Mouse (Mus musculus) cerebellum, adult 2 months (tissue): ENCODE measurements around the gene Cacna2d4. TPM values are rescaled to one million over a fixed set of nuclear protein-coding genes. Genes with fewer than 3 reads are reported as not detected.

Source experiments
- DNase-seq, 2 experiments: peaks; one replicate each; pipeline ENCODE4 v3.0.0; 2021
- H3K27ac ChIP-seq: fragments of 200-500 bp; 2 replicates; pipeline ENCODE4 v1.5.1; 2012; ENCODE audit warnings: low read length, control low read depth, inconsistent platforms; ENCODE audit not compliant: insufficient read depth
- H3K27me3 ChIP-seq: fragments of 200-500 bp; 2 replicates; pipeline ENCODE4 v1.6.1; 2012; ENCODE audit warnings: inconsistent platforms, mild to moderate bottlenecking, low read length, moderate library complexity; ENCODE audit not compliant: control insufficient read depth, insufficient read depth
- H3K4me1 ChIP-seq: fragments of 200-500 bp; 2 replicates; pipeline ENCODE4 v1.6.1; 2011; ENCODE audit warnings: low read length; ENCODE audit not compliant: control insufficient read depth, insufficient read depth
- H3K4me3 ChIP-seq: fragments of 200-500 bp; replicated peaks from 2 replicates; pipeline ENCODE3; 2011; ENCODE audit warnings: mild to moderate bottlenecking, low read depth, low read length, control low read depth; ENCODE audit not compliant: insufficient read depth
- CTCF ChIP-seq: fragments of 200-500 bp; IDR thresholded peaks from 2 replicates; pipeline ENCODE4 v1.5.1; 2011; ENCODE audit warnings: low read depth, mild to moderate bottlenecking, control low read depth, low read length, moderate library complexity, borderline replicate concordance; ENCODE audit not compliant: insufficient read depth
- POLR2A ChIP-seq: fragments of 200-500 bp; IDR thresholded peaks from 2 replicates; pipeline ENCODE4 v1.6.1; 2011; ENCODE audit warnings: low read length, control low read depth, borderline replicate concordance; ENCODE audit not compliant: insufficient read depth
- WGBS: fragments of 180-500 bp; shearing (Covaris S2); methylation state at CpG from one replicate; pipeline ENCODE4 v1.1.7; 2018; 5-methylcytosine and 5-hydroxymethylcytosine counted together
- polyA plus RNA-seq: library from polyadenylated mRNA; depleted of rRNA; stranded (reverse); fragments of >200 nt; gene quantifications from 2 replicates; pipeline ENCODE4 v1.2.3, GENCODE M21; 2012

Gene Cacna2d4
- polyA plus RNA-seq, 1 experiment: 3.2 TPM

DNA sequence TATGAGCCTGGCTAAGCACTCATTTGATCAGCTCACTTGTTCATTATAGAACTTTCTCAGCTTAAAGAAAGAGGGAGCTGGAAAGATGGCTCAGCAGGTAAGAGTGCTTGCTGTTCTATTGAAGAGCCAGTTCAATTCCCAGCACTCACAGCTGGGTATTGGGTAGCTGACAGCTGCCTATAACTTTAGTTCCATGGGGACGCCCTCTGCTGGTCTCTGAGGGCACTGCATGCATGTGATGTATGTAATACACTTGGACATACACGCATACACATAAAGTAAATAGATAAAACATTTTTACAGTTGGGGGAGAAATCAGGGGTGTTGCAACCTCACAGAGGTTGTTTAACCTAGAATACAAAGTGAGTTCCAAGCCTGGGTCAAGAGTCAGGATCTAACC is 83.0 kb downstream of the Cacna2d4 start:
- TF ChIP-seq CTCF: no peak; the same call in 1 of the 2 replicates
- TF ChIP-seq POLR2A: no peak
- WGBS: 88% methylated on average over 2 of the region's 2 CpGs
- no peak for DNase-seq
- Histone ChIP-seq H3K4me3 (no peak overlapping the region), H3K27me3 (no peaks in the 10 kb centered on the region), H3K27ac (no peak overlapping the region), H3K4me1 (peaks cover 7% of the 10 kb centered on the region)

DNA sequence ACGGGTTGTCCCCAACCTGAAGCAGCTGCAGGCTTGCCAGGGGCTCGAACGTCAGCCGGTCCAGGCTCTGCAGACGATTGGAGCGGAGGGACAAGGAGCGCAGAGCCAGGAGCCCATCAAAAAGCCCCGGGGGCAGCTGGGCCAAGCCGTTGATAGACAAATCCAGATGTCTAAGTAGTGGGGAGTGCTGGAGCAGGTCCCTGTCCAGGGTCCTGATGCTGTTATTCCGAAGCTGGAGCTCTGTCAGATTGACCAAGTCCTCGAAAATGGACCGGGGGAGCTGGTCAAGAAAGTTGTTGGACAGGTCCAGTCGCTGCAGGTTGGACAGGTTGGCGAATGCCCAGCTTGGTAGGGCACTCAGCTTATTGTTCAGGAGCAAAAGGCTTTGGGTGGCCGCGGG is 84.2 kb downstream of the Cacna2d4 start:
- Histone ChIP-seq H3K4me3 (no peak overlapping the region), H3K27me3 (no peaks in the 10 kb centered on the region), H3K4me1 (peaks cover 2% of the 10 kb centered on the region; the same call in 1 of the 2 replicates), H3K27ac (no peak overlapping the region)
- TF ChIP-seq POLR2A (no peak), CTCF (no peak)
- WGBS: 65% methylated on average over 16 of the region's 16 CpGs
- DNase-seq: no peak

DNA sequence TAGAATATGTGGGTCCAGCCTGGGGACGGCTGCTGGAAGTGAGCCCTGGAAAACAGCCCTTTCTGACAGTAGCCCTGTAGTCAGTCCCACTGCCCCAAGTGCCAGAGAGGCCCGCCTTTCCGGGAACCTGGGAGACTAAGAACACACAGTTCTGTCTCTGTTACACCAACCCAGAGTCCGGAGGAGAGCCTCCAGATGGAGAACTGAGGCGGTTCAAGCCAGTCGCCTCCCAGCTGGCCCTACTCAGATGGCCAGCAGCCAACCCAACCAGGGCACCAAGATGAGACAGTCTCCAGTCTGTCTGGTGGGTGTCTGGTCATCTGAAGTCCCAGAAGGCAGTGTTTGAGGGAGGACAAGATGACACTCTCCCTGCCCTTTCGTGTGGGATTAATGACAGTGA is 85.4 kb downstream of the Cacna2d4 start:
- no peak overlapping the region for H3K4me3 ChIP-seq
- 40% methylated on average over 7 of the region's 7 CpGs for WGBS
- TF ChIP-seq POLR2A: no peak
- no peak for TF ChIP-seq CTCF
- no peak for DNase-seq
- H3K27ac ChIP-seq: no peak overlapping the region
- peaks cover 10% of the 10 kb centered on the region for H3K4me1 ChIP-seq
- H3K27me3 ChIP-seq: no peaks in the 10 kb centered on the region

DNA sequence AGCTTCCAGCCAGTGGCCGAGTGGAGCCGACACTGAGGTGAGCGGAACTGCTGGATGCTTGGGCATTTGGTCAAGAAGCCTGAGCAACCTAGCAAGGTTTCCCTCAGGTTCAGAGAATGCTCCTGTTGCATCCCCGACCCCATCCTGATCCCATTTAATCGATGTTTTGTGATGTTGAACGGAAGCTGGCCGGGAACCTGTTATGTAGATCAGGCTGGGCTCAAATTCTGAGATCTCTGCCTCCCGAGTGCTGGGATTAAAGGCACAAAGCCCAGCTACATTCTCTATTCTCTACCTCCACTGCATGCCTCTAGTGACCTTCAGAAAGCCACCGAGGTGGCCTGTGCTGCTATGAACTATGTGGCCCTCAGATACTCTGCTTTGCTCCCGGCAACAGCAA is 88.5 kb downstream of the Cacna2d4 start:
- no peak for TF ChIP-seq CTCF
- TF ChIP-seq POLR2A: no peak
- no peaks in the 10 kb centered on the region for H3K27me3 ChIP-seq
- 66% methylated on average over 10 of the region's 10 CpGs for WGBS
- H3K4me3 ChIP-seq: no peak overlapping the region
- H3K27ac ChIP-seq: no peak overlapping the region
- H3K4me1 ChIP-seq: peaks cover 10% of the 10 kb centered on the region
- no peak for DNase-seq

DNA sequence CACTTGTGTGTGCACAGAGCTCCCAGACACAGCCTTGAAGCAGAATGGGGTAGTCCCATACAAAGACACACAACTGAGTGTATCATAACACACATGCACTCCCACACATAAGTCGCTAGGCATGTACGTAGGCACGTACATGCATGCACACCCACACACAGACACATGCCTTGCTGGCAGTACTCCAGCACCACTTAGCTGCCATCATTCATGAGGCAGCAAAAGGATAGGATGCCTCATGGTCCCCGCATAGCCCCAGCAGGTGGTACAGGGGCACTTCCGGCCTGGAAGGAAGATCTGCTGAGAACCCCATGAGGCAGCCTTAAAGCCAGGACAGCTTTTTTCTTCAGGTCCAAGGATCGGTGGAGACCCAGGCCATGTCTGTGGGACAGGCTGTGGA is 89.7 kb downstream of the Cacna2d4 start:
- TF ChIP-seq CTCF (no peak), POLR2A (no peak)
- Histone ChIP-seq H3K4me3 (no peak overlapping the region), H3K4me1 (peaks cover 11% of the 10 kb centered on the region), H3K27me3 (no peaks in the 10 kb centered on the region), H3K27ac (no peak overlapping the region)
- WGBS: 56% methylated on average over 6 of the region's 6 CpGs
- no peak for DNase-seq

DNA sequence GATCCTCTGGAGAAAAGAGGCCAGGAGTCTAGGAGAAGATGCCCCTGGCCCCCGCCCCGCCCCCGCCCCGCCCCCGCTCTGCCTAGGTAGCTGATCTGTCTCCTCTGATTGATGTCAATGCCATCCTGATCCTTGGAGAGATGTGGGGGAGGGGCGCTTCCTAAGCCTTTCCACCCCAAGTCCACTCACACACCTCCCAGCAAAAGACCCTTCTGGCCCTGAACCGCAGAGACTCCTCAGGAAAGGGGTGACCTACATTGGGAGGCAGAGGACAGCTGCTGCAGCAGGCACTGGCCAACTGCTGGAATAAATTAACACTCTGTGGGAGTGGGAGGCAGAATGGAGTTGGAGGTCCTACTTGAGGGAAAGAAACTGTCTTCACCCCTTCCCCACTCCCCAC is 90.2 kb downstream of the Cacna2d4 start:
- peaks cover 15% of the 10 kb centered on the region for H3K4me1 ChIP-seq
- no peak for TF ChIP-seq CTCF
- no peak for TF ChIP-seq POLR2A
- no peak overlapping the region for H3K27ac ChIP-seq
- no peak overlapping the region for H3K4me3 ChIP-seq
- DNase-seq: no peak
- no peaks in the 10 kb centered on the region for H3K27me3 ChIP-seq
- 62% methylated on average over 7 of the region's 7 CpGs for WGBS

DNA sequence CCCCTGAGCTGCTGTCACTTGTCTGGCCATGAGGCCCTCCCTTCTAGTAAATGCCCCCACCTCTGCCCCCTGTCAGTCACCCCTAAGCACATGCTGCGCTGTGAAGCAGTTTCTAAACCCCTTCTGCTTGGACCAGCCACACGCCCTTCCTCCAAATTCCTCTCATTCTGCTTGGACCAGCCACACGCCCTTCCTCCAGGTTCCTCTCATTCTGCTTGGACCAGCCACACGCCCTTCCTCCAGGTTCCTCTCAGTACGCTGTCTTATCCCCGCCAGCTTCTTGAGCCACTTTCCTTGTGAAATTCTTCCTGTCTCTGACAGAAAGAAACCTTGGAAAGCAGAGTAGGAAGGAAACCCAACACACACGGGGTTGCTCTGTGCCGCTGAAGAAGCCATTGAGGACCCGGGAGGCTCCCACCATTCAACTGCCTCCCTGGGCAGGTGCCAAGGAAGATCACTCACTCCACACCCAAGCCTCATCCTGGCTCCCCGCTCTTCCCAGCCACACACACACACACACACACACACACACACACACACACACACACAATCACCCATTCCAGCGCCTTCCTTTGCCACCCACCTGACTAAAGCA is 92.3 kb downstream of the Cacna2d4 start:
- no peaks in the 10 kb centered on the region for H3K27me3 ChIP-seq
- no peak for DNase-seq
- peak overlapping the region; percentile 82 for H3K4me3 ChIP-seq
- no peak for TF ChIP-seq POLR2A
- no peak overlapping the region for H3K27ac ChIP-seq
- peaks cover 15% of the 10 kb centered on the region for H3K4me1 ChIP-seq
- WGBS: 52% methylated on average over 11 of the region's 11 CpGs

DNA sequence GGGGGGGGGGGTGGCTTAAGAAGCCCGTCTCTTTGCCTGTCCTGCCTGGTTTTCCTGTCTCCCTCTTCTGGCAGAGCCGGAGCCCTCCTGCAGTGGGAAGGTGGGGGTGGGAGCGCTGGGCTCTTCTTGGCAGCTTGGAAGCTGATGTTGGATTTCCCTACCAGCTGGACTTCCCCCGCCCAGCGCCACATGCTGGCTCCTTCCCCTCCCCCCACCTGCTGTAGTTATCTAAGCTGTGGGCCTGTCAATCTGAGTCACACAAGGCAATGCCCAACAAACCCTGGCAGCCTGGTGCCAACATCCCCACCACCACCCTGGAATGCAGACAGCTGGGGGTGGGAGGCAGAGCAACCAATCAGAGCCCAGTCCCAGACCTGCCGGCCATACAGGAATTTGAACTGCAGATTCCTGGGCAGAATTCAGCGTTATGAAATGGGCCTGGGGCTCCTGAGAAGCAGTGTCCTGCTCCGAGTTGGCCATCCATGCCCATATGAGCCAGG is 92.9 kb downstream of the Cacna2d4 start:
- peak overlapping the region; percentile 82 for H3K4me3 ChIP-seq
- no peak overlapping the region; the same call in 1 of the 2 replicates for H3K27ac ChIP-seq
- H3K27me3 ChIP-seq: no peaks in the 10 kb centered on the region
- H3K4me1 ChIP-seq: peaks cover 15% of the 10 kb centered on the region
- peak; percentile 41 to 51 for DNase-seq
- WGBS: 18% methylated on average over 8 of the region's 8 CpGs
- TF ChIP-seq POLR2A (no peak), CTCF (no peak)
